Mouse (Mus musculus): ENCODE measurements around the gene Rbbp8nl.

DNA sequence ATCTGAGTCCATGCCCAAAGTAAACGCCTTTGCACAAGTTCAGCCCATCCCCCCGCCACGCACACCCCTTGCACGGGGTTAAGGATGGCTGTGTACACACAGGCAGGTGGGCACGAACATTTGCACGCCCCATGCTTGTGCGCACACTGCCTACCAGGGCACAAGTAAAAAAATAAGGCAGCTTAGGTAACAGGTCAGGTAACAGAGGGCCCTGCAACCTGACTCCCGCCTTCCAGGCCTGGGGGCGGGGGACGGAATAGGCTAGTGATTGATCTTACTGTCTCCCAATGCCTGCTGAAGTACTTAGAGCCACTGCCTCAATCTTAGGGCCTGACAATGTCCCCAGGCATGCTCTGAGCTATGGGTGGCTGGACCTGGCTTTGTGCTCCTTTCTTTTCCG lies 713 bp downstream of the Rbbp8nl start:
- TF ChIP-seq POLR2A (IDR thresholded peaks at IDR 0.05; ENCODE audit: extremely low read depth, insufficient read depth, low read length) (no peak), CTCF (IDR thresholded peaks at IDR 0.05; ENCODE audit: extremely low read depth, insufficient read depth, low read length) (no peak)

All from cortical plate, adult 2 months (tissue).